Mouse (Mus musculus) fat pad, adult 2 months (tissue): Measurements from ENCODE around the gene Zfp13.
"Not testable (repeated sequence)": the region's sequence is repeated elsewhere in the genome, so short reads cannot be mapped to it uniquely, and the experiment has no call there.

ENCODE experiments used
- DNase-seq: peaks from one replicate; pipeline ENCODE4 v3.0.0-alpha.2; 2011; ENCODE audit warnings: low read depth, low spot score; ENCODE audit errors: extremely low read depth

Zfp13 gene

GRCm38 (mm10) chr17:23535046-23535788, 64.1 kb downstream of the Zfp13 start:
- not testable (repeated sequence) for DNase-seq

- not testable (repeated sequence) for DNase-seq
These were observed 65.4 kb downstream of the Zfp13 start for GRCm38 (mm10) chr17:23533591-23534490.

- DNase-seq, result not testable (repeated sequence)
These were observed 67.9 kb downstream of the Zfp13 start for GRCm38 (mm10) chr17:23531408-23531807.
